Mouse (Mus musculus) limb, embryonic 10.5 days (tissue): Measurements from ENCODE around the gene Chrna9. TPM values are rescaled to one million over a fixed set of nuclear protein-coding genes. Genes with fewer than 3 reads are reported as not detected.

Experiments
- DNase-seq: peaks from one replicate; pipeline ENCODE4 v3.0.0-alpha.2; 2017; ENCODE audit warnings: low spot score
- H3K27ac ChIP-seq: fragments of 300-500 bp; sonication (generic); 2 replicates; pipeline ENCODE4 v1.5.1; 2016; ENCODE audit warnings: mild to moderate bottlenecking
- H3K27me3 ChIP-seq: fragments of 300-500 bp; sonication (generic); 2 replicates; pipeline ENCODE4 v1.6.1; 2016; ENCODE audit warnings: low read depth, mild to moderate bottlenecking; ENCODE audit not compliant: poor library complexity, severe bottlenecking
- H3K36me3 ChIP-seq: fragments of 300-500 bp; sonication (generic); 2 replicates; pipeline ENCODE4 v1.6.1; 2016; ENCODE audit warnings: mild to moderate bottlenecking, moderate library complexity
- H3K4me1 ChIP-seq: fragments of 300-500 bp; sonication (generic); 2 replicates; pipeline ENCODE4 v1.6.1; 2016
- H3K4me3 ChIP-seq: fragments of 300-500 bp; sonication (generic); 2 replicates; pipeline ENCODE4 v1.5.1; 2016; ENCODE audit warnings: mild to moderate bottlenecking, moderate library complexity
- H3K9me3 ChIP-seq: fragments of 300-500 bp; sonication (generic); replicated peaks from 2 replicates; pipeline ENCODE4 v1.6.1; 2016; ENCODE audit warnings: mild to moderate bottlenecking
- WGBS: fragments of 180-500 bp; shearing (Covaris S2); methylation state at CpG from one replicate; pipeline ENCODE4 v1.1.7; 2016; 5-methylcytosine and 5-hydroxymethylcytosine counted together
- microRNA-seq: library from miRNA; unstranded; fragments of <30 nt; microRNA quantifications from one replicate; pipeline ENCODE4, GENCODE M21; 2017
- polyA plus RNA-seq: library from polyadenylated mRNA; unstranded; fragments of >200 nt; fragmentation: Nextera tagmentation; extraction: Ambion mirVana; gene quantifications from 2 replicates; pipeline ENCODE4 v1.2.1, GENCODE M21; 2016

The Chrna9 gene
- polyA plus RNA-seq, 1 experiment from 2014 or later = 0.23 TPM

DNA sequence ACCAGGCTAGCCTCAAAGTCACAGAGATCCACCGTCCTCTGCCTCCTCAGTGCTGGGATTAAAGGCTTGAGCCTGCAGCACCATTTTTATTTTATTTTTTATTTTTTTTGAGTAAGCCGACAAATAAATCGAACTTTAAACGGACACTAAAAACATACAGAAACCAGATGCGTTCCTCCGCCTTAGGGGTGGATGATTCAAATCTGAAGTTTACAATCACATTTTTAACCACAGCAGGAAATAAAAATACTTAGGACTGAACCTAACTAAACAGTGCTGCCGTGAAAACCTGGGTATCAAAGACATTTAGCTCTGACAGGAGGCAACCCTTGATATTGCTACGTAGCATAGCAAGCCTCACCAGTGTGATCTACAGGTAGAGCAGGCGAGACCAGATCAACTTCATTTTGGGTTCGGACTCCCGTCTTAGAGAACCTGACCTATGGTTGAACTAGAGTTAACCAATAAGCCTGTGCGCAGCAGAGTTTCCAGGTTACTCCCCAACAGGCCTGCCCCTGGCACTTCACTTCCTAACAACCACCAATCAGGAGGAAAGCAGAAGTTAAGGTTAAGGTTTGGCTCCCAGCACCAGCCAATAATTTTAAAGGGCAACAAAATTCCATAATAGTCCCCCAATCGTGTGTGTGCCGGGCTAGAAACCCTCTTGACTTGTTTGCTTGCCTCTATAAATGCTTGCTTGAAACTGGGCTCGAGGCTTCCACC, 73.7 kb downstream of the Chrna9 start:
- Histone ChIP-seq H3K27me3 (no peaks in the 10 kb centered on the region), H3K4me1 (peaks cover 6% of the 10 kb centered on the region; the same call in 1 of the 2 replicates), H3K36me3 (no peaks in the 10 kb centered on the region), H3K4me3 (no peak overlapping the region), H3K9me3 (no peaks in the 10 kb centered on the region), H3K27ac (no peak overlapping the region)
- no peak for DNase-seq
- WGBS = 89% methylated on average over 15 of the region's 15 CpGs

DNA sequence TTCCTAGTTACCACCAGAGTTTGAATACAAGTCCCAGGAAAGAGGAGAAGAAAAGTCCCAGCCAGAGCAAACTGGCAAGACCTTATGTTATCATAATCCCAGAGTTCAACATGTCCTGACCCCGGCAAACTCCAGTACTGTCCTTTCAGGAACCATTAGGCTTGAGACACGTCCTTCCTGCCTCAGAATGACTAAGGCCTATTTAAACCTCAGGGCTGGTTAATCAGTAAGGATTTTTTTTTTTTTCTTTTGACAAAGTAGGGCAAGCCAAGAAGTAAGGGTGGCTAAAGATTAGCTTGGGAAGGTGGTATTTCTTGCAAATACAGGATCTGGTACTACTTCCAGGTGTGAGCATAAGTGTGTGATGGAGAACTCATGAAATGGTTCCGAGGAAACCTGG, 79.3 kb downstream of the Chrna9 start:
- H3K4me1 ChIP-seq = no peaks in the 10 kb centered on the region
- H3K9me3 ChIP-seq = no peaks in the 10 kb centered on the region
- no peak for DNase-seq
- H3K4me3 ChIP-seq = no peak overlapping the region
- no peaks in the 10 kb centered on the region for H3K27me3 ChIP-seq
- H3K27ac ChIP-seq = no peak overlapping the region
- H3K36me3 ChIP-seq = no peaks in the 10 kb centered on the region
- 85% methylated on average over 3 of the region's 3 CpGs for WGBS

GRCm38 (mm10) chr5:66014437-66014836, 79.7 kb downstream of the Chrna9 start:
- Histone ChIP-seq H3K27me3 (no peaks in the 10 kb centered on the region), H3K4me3 (no peak overlapping the region), H3K4me1 (no peaks in the 10 kb centered on the region), H3K27ac (no peak overlapping the region), H3K36me3 (no peaks in the 10 kb centered on the region), H3K9me3 (no peaks in the 10 kb centered on the region)
- no peak for DNase-seq
- 90% methylated on average over 2 of the region's 2 CpGs for WGBS

- Histone ChIP-seq H3K9me3 (no peaks in the 10 kb centered on the region), H3K27ac (no peak overlapping the region), H3K4me3 (no peak overlapping the region), H3K4me1 (no peaks in the 10 kb centered on the region), H3K36me3 (no peaks in the 10 kb centered on the region), H3K27me3 (no peaks in the 10 kb centered on the region)
- no peak for DNase-seq
- 93% methylated on average over 2 of the region's 2 CpGs for WGBS
Measured at GRCm38 (mm10) chr5:66015449-66015961, 80.8 kb downstream of the Chrna9 start.

DNA sequence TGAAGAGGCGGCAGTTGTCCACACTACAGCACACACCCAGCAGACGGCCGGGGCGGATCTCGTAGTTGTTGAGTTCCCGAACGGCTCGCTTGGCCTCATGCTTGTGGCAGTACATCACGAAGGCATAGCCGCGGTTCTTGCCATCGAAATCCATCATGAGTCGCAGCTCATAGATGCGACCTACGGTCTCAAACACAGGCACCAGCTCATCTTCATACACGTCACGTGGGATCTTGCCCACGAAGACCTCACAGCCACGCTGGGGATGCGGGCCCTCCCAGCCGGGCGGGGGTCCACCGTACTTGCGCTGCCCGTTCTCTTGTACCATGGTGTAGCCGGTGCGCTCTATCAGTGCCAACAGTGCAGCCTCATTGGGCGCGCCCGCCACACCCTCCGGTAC, 92.1 kb downstream of the Chrna9 start:
- 96% methylated on average over 31 of the region's 31 CpGs for WGBS
- Histone ChIP-seq H3K4me3 (no peak overlapping the region), H3K27me3 (no peaks in the 10 kb centered on the region), H3K36me3 (peaks cover 12% of the 10 kb centered on the region), H3K4me1 (no peaks in the 10 kb centered on the region), H3K9me3 (no peaks in the 10 kb centered on the region; the same call in 1 of the 2 replicates), H3K27ac (no peak overlapping the region)
- DNase-seq = no peak

Small RNA genes lying within 50 kb of the gene (microRNA-seq; reads per million reads assigned to microRNA genes)
- not detected for gene Gm25952

Other genes with a start within 250 kb of the Chrna9 start
- 90.8 and 102 TPM in 2 replicates for gene Pds5a, start 236.6 kb upstream of the Chrna9 start, polyA plus RNA-seq
- 33.3 and 39.8 TPM in 2 replicates for gene N4bp2, start 171.4 kb upstream of the Chrna9 start, polyA plus RNA-seq
- 0.16 and 0.19 TPM in 2 replicates for gene Rhoh, start 73.7 kb upstream of the Chrna9 start, polyA plus RNA-seq
- gene 9130230L23Rik, start 69.4 kb downstream of the Chrna9 start, polyA plus RNA-seq = 0.10 and 0.11 TPM in 2 replicates
- 1.1 TPM in 2 replicates for gene Rbm47, start 238.2 kb downstream of the Chrna9 start, polyA plus RNA-seq